Mouse (Mus musculus): ENCODE measurements around the gene Zfp512b. TPM values are rescaled to one million over a fixed set of nuclear protein-coding genes. Genes with fewer than 3 reads are reported as not detected.

Zfp512b gene
- total RNA-seq, 2 experiments from 2014 or later: 20.4 to 27.3 TPM

DNA sequence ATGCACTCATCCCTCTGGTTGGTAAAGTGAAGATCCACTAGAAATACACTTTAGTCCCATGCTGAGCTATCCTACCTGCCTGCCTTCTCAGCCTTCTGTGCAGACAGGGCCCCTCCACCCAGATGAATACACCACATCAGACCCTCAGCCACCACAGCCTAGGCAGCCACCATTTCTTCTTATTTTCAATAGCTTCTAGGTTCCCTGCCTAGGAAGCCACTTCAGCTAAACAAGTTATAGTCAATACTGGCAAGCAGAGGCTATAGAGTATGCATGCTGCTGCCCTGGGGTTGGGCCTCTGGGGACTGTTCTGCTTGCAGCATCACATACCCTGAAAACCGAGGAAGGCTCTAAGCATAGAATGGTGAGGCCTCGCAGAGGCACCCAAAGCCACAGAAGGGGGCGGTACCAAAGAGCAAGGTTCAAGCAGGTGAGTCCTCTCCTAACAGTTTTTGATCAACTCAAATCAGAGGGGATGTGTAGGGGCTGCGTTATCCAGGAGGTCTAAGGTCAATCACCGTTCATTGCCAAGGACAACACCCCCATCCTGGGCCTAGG lies 996 bp downstream of the Zfp512b start, which contains the start of gene Prpf6:
Gene Prpf6 (plus strand): TSS at position 341 of the 558 bp plus-strand sequence.
- intact Hi-C loops (cut with DNase I): loop anchor here (10.0 kb wide), 1 partner anchor 407 kb away; the partner anchor contains the start of gene Ppdpf

DNA sequence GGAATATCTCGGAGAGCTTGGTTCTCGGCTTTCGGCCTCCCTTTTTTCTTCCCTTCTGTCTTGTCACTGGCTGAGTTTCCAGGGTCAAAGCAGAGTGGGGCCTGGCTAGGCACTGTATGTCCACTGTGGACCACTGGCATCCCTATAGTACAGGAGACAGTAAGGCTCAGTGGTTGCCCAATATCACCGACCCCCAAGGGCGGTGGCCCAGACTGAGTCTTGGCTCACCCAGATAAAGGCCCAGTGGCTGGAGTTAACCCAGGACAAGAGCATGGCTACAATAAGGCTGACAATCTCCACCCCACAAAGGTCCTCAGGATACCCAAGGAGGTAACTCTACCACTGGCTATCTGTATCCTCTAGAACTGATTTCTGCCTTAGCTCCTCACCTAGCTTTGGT lies 2.1 kb downstream of the Zfp512b start:
- intact Hi-C loops (cut with DNase I): loop anchor here (10.0 kb wide), 1 partner anchor 406 kb away; the partner anchor contains the start of gene Ppdpf
- no peak for DNase-seq

More for the DNA sequence above, 996 bp downstream of the Zfp512b start, which contains the start of gene Prpf6:
- DNase-seq: no peak

DNA sequence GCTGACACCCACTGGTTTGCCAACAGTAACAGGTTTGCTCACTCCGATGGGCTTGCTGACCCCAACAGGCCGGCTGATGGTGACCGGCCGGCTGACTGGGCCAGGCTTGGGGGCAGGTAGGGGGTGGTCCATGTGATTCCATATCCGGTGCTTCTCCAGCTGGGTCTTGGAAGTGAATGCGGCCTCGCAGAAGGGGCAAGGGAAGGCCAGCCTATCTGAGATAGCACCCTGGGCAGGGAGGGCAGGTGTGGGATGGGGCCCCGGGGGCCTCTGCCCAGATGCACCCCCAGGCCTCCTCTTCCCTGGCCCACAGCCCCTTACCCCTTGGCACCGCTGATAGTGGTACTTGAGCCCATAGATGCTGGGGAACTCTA lies 2.9 kb downstream of the Zfp512b start:
- DNase-seq: no peak
- intact Hi-C loops (cut with DNase I): loop anchor here (10.0 kb wide), 1 partner anchor 405 kb away; the partner anchor contains the start of gene Ppdpf

DNA sequence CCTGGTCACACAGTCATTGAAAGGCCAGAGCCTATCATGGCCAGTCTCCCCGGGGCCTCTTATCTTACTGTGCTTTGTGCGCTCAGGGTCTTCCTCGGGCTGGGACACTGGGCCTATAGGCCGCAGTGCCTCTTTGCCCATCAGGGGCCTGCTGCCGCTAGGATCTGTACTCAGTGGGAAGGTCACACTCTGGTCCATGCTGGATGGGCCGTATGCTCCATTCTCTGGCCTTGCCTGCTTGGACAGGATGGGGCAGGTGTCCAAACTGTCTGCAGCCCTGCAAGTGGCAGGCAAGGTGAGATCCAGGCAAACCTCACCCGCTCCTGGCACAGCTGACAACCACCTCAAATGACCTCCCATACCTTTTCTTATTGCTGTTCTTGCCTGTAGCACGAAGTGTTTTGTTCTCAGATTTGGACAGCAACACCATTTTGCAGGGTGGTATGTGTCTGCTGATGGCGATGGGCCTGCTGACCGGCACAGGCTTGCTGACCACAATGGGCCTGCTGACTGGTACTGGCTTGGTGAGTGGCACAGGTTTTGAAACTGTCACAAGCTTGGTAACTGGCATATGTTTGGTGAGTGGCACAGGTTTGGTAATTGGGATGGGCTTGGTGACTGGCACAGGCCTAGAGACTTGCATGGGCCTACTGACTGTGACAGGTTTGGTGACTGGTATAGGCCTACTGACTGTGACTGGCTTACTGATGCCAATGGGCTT lies 3.4 kb downstream of the Zfp512b start:
- intact Hi-C loops (cut with DNase I): no loop called here
- DNase-seq: peak in 1 of 2 experiments; percentile 0

DNA sequence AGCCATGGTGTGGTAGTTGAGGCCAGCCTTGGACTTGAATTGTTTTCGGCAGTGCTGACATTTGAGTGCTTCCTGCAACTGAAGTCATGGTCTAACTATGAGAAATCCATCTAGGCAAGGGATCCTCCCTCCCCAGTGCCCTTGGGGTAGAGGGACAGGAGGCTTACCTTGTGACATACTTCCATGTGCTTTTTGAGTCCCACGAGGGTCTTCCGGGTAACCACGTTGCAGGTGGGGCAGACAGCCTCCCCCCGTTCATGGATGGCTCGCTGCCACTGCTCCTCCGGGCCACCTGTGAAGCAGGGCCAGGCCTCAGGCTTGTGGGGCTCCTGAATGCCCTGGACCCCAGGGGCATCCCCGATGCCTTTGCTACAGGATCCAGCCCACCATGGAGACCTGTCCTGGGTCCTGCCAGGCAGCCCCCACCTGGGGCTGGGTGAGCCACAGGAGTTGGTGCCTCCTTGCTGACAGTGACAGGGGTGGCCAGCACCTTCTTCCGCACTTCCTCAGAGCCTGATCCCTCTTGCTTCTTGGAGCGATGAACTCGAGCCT lies 4.3 kb downstream of the Zfp512b start:
- peak in 1 of 2 experiments; percentile 2 for DNase-seq
- intact Hi-C loops (cut with DNase I): no loop called here

DNA sequence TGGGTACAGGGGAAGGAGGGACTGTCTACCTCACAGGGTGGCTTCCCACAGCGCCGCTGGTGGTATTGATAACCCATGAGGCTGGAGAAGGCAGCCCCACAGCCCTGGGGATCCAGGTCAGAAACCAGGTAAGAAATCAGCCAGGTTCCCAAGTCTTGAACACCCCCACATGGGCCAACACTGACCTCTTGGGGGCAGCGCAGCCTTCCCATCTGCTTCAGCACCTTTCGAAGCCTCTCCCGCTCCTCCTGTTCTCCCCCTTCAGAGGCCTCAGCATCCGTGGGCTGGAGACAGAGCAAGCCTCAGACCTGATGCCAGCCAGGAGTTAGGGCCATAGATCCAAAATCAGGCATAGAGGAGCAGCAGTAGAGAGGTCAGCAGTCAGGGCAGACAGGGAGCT lies 4.8 kb downstream of the Zfp512b start:
- peak in 1 of 2 experiments; percentile 4 for DNase-seq
- intact Hi-C loops (cut with DNase I): no loop called here

DNA sequence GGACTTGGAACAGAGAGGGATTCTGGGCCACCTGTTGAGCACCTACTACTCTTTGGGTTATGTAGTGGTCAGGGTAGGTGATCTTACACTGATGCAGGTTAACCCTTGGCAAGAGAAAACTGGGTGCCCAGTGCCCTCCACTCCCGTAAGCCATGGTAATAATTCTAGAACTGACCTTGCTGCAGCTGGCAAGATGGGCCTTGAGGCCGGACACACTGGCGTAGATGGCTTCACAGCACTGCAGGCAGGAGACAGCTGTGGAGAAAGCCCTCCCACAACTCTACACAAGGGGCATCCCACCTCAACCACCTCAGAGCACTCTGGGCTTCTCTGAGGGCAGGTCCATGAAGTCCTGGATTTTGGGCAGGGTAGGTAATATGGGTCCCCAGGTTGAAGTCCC lies 6.5 kb downstream of the Zfp512b start:
- intact Hi-C loops (cut with DNase I): no loop called here
- DNase-seq: no peak

DNA sequence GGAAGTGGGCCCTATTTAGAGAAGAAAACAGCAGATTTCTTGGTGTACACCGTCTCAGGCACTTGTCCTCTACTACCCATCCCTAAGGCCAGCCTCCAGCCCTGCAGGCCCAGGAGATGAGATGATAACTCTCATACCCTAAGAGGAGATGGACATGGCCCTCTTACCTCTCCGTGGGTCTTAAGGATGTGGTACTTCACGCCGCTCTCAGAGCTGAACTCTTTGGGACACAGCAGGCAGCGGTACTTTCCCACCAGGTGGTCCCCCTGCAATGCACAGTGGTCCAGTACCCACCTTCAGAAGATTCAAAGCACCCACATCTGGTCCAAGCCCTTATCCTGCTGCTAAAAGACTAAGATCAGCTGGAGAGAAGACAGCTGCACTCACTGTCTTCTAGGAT lies 7.1 kb downstream of the Zfp512b start:
- DNase-seq: no peak
- intact Hi-C loops (cut with DNase I): no loop called here

DNA sequence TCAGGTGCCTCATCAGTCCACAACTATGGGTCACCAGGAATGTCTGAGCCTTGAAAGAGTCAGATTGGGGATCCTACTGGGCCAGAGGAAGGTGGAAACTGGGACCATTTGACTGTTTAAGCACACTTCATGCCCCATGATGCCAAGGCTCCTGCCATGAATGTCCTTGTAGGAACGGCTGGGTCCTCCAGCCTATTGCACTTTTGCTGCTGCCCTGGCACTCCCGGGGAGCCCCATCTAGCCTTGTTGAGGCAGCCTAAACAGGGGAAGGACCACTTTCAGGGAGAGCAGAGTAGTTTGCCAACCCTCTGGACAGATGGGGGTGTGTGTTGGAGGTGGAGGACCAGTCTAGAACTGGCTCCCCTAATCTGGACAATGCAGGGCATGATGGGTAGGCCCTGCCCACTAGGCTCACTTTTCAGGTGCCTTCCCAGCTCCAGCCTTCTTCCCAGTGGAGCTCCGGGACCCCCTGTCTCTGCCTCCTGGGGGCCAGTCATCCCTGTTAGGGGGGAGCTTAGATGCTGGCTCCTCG lies 8.1 kb downstream of the Zfp512b start, which contains the start of gene Uckl1:
Gene Uckl1 (minus strand): TSS at position 482 of the 532 bp plus-strand sequence.
- DNase-seq: no peak
- intact Hi-C loops (cut with DNase I): loop anchor here (5.0 kb wide), 1 partner anchor 192 kb away; no protein-coding TSS in a partner anchor

DNA sequence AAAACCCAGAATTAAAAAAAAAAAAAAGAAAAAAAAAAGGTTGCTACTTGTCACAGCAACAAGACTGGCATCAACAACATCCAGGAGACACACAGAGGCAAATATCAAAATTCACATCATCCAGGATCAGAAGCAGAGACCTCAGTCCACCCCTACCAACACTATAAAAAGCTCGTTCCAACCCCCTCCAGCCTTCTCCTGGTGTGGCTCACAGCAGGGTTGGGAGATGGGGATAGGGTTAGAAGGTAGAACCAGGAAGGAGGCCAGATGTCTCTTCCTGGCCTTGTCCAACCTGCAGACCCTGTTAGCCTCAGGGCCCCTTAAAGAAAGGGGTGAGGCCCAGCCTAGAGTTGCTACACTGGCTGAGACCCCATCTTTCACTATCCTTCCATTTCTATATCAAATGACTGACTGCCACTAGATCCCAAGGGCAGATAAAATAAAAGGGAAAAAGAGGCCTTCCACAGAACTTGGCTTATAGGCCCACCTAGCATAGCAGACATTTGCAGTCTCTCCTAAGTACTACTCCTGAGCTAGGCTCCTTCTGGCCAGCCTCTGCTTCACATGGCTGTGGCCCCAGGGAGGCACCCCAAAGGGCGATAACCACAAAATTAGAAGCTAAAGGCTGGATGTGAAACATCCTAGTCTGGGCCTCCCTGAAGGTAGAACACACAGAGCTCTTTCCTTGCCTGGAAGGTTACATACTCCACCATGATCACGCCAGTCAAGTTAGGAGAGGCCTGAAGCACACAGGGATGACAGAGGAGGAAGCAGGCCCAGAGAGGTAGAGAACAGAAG lies 8.9 kb downstream of the Zfp512b start:
- DNase-seq: no peak
- intact Hi-C loops (cut with DNase I): loop anchor here (5.0 kb wide), 1 partner anchor 191 kb away; no protein-coding TSS in a partner anchor

DNA sequence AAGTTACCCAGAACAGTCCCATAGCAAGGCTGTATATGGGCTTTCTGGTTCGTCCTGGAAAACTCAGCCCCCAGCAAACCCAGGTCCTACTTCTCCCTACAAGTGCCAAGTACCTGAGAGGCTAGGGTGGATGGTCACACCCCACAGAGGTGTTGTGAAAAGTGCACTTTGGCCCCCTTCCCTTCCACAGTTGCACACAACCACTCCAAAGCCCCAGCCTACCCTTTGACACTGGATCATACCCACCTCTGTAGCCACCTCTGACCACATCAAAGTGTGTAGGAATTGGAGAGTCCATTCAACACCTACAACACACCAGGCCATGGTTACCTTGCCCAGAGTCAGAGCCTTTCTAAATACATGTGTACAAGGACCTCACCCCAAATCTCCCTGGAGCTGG lies 9.7 kb downstream of the Zfp512b start:
- intact Hi-C loops (cut with DNase I): loop anchor here (5.0 kb wide), 1 partner anchor 191 kb away; no protein-coding TSS in a partner anchor
- no peak for DNase-seq

DNA sequence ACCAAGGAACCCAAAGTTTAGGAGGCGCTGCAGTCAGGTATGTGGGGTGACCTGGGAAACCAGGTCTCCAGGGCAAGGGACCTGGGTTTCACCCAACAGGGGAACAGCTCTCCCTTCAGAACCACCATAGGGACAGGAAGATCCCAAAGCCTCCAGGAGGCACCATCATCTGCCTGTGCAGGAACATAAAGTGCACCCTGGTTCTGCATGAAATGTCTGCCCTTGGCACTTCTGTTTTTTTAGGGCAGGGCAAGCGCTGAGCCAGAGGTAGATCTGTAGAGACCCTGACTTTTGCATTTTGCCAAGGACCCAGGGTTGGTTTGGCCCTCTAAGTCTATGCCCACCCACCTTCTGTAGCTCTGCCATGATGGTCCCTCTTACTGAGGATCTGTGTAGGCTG lies 10.2 kb downstream of the Zfp512b start:
- no peak for DNase-seq
- intact Hi-C loops (cut with DNase I): loop anchor here (5.0 kb wide), 1 partner anchor 190 kb away; no protein-coding TSS in a partner anchor

DNA sequence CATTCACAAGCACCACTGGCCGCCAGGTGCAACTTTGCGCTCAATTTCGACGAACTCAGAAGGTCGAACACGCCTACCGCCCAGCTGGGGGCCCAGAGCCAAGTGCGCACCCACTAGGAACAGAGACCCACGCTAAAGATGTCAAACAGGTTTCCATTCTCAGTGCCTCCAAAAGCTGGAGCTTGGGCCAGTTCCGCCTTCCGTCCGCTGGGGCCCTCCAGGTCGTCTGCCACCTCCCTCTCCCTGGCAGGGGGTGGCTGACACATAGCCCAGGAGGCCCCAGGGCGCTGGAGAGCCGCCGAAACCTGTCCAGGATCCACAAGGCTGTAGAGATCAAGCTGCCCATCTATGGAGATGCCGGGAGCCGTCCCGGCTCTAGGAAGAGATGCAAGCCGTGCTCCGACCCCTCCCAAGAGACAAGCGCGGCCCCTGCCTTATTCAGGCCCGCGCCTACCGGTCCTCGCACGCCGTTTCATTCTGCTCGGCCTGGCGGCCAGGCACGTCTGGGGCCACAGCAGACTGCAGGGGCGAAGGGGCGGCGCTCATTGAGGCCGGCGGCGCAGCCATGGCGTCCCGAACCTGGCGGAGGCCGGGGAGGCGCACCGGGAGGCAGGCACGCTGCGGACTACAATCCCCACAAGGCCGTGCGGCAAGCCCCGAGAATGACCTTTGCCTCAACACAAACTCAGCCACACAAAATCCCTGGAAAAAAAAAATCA lies 11.0 kb downstream of the Zfp512b start:
- peak; percentile 87 to 90 for DNase-seq
- intact Hi-C loops (cut with DNase I): loop anchor here (2.0 to 5.0 kb wide), 2 partner anchors 61 to 189 kb away; partner anchors contain the start of gene Dnajc5

DNA sequence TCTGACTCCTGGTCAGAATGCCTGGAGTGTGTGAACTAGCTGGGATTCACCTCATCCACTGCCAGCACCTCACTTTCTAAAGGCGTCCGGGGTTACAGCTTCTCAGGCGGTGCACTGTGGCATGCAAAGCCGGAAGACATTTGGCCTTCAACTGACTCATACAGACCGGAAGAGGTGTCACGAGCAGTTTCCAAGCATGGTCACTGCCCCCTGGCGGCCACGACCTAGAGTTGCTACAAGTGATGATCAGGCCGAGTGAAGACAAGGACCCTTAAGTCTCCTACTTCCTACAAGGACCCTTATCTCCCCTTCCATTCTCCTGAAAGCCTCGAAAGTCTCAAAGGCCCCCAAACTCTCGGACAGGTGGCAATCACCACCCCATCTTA lies 11.6 kb downstream of the Zfp512b start:
- intact Hi-C loops (cut with DNase I): loop anchor here (2.0 to 5.0 kb wide), 2 partner anchors 60 to 189 kb away; partner anchors contain the start of gene Dnajc5
- DNase-seq: peak; percentile 84 to 87

DNA sequence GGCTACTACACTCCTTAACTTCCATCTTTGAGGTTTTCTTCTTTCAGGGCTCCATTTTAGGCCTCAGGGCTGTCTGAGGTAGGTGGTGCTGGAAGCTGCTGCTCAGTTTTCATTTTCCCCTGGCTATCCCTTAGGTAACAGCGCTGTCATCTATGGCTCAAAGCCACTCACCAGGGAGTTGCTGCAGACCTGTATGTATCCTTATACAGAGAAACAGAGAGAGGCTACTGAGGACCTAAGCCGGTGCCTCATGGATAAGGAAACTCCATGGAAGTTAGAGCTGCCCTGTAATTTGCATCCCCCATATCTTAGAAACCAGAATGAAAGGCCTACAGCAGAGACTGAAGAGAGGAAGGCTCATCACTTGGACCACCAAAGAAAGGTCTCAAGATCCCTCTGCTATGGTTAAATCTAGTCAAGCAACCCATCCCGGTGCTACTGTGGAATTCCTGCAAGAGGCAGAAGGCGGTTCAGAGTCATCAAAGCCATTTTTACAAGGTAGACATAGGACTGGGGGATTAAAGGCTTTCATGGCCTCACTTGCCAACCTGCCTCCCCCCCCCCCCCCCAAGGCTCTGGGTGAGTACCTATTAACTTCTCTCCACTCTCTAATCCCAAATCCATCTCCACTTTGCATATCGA lies 12.4 kb downstream of the Zfp512b start:
- intact Hi-C loops (cut with DNase I): loop anchor here (2.0 to 5.0 kb wide), 2 partner anchors 59 to 188 kb away; partner anchors contain the start of gene Dnajc5
- no peak for DNase-seq

DNA sequence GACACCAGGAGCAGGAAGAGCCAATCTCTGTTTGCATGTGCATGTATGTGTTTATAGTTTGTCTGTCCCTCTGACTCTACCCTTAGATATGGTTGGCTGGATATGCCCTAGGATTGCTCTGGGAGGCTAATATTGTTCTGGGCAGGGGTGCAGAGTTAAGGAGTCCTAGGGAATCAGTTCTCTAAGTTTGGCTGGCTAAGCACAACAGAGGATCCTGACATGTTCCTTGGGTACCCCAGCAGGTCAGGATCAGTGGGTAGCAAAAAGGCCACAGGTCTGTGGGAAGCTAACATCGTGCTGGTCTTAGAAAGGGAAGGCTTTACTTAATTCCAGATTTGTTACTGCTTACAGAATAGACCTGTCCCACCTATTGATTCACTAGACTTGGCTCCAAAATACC lies 12.9 kb downstream of the Zfp512b start:
- DNase-seq: no peak
- intact Hi-C loops (cut with DNase I): loop anchor here (2.0 to 5.0 kb wide), 2 partner anchors 59 to 187 kb away; partner anchors contain the start of gene Dnajc5

DNA sequence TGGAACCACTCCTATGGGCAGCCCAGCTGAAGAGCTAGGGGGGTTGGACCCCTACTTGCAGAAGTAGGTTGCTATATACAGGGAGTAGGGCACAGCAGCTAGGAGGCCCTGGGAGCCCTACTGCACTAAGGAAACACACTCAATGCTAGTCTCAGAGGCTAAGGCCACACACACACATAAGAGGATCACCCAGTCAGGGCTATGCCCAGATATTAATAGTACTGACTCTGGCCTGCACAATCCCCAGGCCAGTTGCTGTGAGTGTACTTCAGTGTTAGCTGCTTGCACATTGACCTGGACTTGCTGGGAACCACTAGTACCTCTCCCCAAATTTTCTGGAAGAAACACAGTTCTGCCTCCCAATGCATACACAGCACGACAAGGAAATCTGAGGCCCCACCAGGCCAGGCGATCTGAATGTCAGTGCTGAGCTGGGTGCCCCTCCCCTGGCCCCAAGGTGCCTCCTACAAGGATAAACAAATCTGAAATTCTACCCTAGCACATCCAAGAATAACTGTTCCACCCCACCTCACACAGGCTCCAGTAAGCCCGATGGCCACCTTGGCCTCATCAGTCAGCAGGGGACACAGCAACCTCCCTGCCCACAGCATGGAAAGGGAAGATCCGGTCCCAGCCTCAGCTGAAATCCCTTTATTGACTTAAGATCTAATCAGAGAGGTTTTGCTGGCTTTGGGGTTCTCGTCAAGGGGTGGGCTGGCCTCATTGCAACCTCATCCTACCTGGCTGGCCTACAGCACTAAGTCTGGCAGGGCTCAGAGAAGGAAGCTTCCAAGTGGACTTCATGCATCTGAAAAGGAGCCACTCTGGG lies 13.6 kb downstream of the Zfp512b start:
- no peak for DNase-seq
- intact Hi-C loops (cut with DNase I): no loop called here
